Mouse (Mus musculus) cortical plate, adult 2 months (tissue): ENCODE data around the gene Kcna2. TPM values are rescaled to one million over a fixed set of nuclear protein-coding genes. Genes with fewer than 3 reads are reported as not detected.
A peak's percentile ranks its signal among the peaks of the same experiment; 100 is the strongest.

Experiments used
- H3K27ac ChIP-seq: fragments of 200-500 bp; 2 replicates; pipeline ENCODE4 v1.5.1; 2012; ENCODE audit warnings: low read length, control low read depth, inconsistent platforms; ENCODE audit not compliant: insufficient read depth
- H3K4me1 ChIP-seq: fragments of 200-500 bp; 2 replicates; pipeline ENCODE4 v1.6.1; 2011; ENCODE audit warnings: low read length; ENCODE audit not compliant: control insufficient read depth, insufficient read depth
- H3K4me3 ChIP-seq: fragments of 200-500 bp; 2 replicates; pipeline ENCODE4 v1.5.1; 2011; ENCODE audit warnings: mild to moderate bottlenecking, low read length, control low read depth; ENCODE audit not compliant: insufficient read depth
- CTCF ChIP-seq: fragments of 200-500 bp; IDR thresholded peaks from 2 replicates; pipeline ENCODE4 v1.5.1; 2011; ENCODE audit warnings: mild to moderate bottlenecking, control low read depth, low read length; ENCODE audit not compliant: insufficient read depth; ENCODE audit errors: extremely low read depth
- POLR2A ChIP-seq: fragments of 200-500 bp; IDR thresholded peaks from 2 replicates; pipeline ENCODE4 v1.6.1; 2011; ENCODE audit warnings: mild to moderate bottlenecking, low read length, control low read depth; ENCODE audit not compliant: insufficient read depth; ENCODE audit errors: extremely low read depth
- polyA plus RNA-seq: library from polyadenylated mRNA; depleted of rRNA; stranded (reverse); fragments of >200 nt; gene quantifications from 2 replicates; pipeline ENCODE4 v1.2.3, GENCODE M21; 2012

Gene Kcna2
- polyA plus RNA-seq, 1 experiment = 45.3 TPM

DNA sequence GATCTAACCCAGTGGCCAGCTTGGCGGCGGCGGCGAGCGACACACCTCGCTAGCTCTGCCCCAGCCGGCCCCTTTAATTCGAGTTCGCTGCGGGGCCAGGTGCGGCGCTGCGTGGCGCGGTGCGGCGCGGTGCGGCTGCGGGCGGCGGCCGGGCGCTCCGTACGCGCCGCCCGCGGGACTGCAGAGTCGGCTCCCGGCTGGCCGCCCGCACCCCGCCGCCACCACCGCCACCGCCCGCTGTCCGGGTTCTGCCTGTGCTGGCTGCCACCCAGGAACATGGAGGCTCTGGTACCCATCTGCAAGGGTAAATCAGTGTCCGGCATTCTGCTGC, 475 bp downstream of the Kcna2 start:
- Histone ChIP-seq H3K4me3 (peak overlapping the region; percentile 93), H3K4me1 (peaks cover 13% of the 10 kb centered on the region), H3K27ac (peak overlapping the region; percentile 97)
- TF ChIP-seq POLR2A (no peak), CTCF (no peak)

DNA sequence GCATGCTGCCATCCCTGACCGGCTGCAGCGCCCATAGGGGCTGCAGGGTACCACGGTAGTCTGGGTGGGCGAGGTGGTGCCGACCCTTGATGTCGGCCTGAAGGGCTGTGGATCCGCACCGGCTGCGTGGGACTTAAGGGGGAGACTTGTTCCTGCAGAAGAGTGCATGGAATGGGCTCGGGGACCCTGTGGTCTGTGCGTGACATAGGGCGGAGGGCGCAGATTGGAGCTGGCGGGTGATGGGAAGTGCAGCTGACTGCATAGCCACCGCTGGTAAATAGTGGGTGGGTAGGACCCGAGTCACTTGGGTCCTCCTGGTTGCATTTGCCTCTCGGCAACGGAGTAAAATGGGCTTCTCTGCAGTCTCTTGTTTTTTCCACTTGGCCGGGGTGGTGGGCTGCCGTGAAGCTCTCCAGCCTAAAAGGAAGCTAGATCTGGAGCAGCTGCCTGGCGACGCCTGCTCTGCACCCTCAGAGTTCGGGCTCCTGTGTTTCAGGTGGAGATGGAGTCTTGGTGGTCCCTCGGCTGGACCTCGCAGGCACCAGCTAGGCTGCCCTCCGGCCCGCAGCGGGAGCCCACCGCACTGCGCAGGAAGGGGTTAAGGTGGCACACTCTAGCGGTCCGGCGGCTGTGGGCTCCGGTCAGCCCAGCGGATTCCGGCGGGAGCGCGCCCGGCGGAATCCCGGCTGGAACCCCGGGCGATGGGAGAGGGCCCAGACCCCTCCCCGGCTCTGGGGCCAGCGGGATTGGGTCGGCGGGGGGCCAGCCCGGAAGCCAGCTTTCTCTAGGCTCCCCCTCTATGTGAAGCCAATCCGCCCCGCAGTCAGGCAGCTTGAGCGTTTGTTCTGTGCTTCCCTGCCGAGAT, 1.1 kb downstream of the Kcna2 start:
- Histone ChIP-seq H3K4me1 (peaks cover 13% of the 10 kb centered on the region), H3K4me3 (peak overlapping the region; percentile 93), H3K27ac (peak overlapping the region; percentile 97)
- TF ChIP-seq POLR2A = peak; percentile 52; the same call in 1 of the 2 replicates
- no peak for TF ChIP-seq CTCF

DNA sequence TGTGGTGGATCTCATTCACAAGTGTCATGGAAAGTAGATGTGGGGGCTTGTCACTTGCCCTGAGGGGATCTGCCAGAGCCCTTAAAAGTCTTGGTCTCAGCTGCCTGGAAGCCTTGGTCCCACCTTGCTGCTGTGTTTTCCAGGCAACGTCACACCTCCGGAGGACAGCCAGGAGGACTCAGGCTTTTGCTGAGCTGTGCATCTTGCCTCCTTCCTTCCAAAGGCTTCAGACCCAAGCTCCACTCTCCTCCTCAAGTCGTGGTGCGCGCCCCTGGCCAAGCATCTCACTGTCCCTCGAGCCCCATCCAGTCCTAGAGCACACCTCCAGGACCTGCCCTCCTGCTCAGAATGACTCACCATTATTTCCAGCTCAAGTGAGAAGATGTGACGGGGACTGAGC, 2.1 kb downstream of the Kcna2 start:
- peak overlapping the region; percentile 93 for H3K4me3 ChIP-seq
- peaks cover 19% of the 10 kb centered on the region for H3K4me1 ChIP-seq
- H3K27ac ChIP-seq = peak overlapping the region; percentile 97; the same call in 1 of the 2 replicates
- TF ChIP-seq CTCF = no peak
- TF ChIP-seq POLR2A = no peak

DNA sequence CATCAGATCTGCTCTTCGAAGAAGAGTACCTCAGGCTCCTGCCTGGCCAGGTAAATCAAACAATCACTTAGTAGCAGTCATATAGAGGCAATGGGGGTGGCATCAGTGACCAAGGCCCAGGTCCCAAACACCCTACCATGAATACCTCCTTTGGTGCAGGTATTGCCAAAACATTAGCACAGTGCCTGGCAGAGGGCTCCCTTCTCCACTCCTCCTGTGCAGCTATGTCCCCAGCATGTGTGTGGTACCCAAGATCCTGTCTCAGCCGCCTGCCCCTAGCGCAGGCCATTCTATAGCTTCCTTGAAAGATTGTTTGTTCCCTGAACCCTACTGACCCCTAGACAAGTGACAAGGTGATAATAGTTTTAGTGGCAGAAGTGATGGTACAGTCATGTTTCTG, 2.5 kb downstream of the Kcna2 start:
- H3K27ac ChIP-seq = no peak overlapping the region
- H3K4me1 ChIP-seq = peaks cover 20% of the 10 kb centered on the region
- TF ChIP-seq POLR2A (no peak), CTCF (no peak)
- H3K4me3 ChIP-seq = peak overlapping the region; percentile 93

DNA sequence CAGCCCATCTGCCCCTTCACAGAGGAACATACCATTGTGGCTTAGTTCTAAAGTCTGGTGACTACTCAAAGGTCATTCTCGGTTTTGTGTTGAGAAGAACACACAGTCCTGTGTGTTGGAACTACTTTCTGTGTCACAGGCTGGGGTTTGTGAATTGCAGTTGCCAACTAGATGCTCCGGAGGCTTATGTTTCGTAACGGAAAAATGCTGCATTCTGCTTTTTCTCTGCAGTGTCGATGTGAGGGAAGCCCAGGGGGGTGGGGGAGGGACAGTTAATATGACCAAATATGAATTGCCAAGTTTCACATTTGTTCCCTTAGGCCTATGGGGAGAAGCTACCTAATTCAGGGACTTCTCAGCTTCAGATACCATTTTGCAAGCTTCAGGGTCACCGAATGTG, 5.0 kb downstream of the Kcna2 start:
- no peak for TF ChIP-seq CTCF
- Histone ChIP-seq H3K27ac (no peak overlapping the region), H3K4me3 (peak overlapping the region; percentile 13), H3K4me1 (peaks cover 18% of the 10 kb centered on the region)

DNA sequence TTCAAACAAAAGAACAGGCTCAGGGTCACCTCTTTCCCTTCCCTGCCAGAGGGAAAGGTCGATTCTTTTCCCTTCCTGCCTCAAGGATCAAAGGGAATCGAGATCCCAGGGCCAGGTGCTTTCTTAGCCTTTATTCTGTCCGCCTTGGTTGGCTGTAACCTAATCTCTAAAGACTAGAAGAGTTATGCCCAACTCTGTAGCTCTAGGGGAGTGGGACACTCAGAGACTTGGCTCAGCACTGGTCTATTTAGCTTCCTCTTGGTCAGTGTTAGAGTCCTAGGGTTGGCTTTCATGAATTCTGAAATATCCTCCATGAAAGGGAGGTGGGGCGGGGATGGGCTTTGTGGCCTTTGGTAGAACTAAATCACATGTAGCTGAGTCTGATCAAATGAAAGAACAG, 11.6 kb downstream of the Kcna2 start:
- TF ChIP-seq CTCF (no peak), POLR2A (no peak)
- H3K27ac ChIP-seq = no peak overlapping the region
- peaks cover 18% of the 10 kb centered on the region for H3K4me1 ChIP-seq
- H3K4me3 ChIP-seq = no peak overlapping the region

DNA sequence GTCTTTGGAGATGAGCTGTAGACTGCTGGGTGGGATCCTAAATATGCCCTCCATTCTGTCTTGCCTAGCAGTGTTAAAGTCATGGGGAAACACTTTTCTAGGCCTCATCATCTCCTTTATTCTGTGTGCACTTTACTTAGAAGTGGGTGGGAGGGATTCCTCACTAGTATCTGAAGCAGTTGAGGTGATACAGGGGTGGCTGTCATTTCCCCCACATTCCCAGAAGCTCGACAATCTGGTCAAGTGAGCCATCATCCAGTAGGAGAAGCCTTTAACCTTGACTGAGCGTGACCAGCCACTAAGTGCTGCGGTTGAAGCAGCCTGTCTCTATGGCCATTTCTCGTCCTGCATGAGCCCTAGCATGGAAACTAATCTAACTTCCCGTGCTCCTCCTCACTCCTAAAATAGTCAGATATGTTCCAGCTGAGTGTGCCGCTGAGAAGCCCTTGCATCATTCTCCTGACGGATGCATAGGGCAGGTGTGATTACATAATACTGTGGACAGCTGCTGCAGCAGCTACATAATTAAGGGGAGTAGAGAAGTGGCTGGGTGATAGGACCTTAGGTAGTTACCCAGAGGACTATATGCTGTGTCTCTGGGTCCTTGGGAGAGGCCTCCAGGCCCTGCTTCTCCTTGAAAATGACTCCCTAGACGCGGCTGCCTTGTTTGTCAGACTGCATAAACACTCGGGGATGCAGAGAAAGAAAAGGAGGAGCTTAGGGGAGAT, 12.2 kb downstream of the Kcna2 start:
- TF ChIP-seq CTCF = no peak
- no peak for TF ChIP-seq POLR2A
- Histone ChIP-seq H3K27ac (peak overlapping the region; percentile 88), H3K4me1 (peaks cover 15% of the 10 kb centered on the region), H3K4me3 (no peak overlapping the region)

DNA sequence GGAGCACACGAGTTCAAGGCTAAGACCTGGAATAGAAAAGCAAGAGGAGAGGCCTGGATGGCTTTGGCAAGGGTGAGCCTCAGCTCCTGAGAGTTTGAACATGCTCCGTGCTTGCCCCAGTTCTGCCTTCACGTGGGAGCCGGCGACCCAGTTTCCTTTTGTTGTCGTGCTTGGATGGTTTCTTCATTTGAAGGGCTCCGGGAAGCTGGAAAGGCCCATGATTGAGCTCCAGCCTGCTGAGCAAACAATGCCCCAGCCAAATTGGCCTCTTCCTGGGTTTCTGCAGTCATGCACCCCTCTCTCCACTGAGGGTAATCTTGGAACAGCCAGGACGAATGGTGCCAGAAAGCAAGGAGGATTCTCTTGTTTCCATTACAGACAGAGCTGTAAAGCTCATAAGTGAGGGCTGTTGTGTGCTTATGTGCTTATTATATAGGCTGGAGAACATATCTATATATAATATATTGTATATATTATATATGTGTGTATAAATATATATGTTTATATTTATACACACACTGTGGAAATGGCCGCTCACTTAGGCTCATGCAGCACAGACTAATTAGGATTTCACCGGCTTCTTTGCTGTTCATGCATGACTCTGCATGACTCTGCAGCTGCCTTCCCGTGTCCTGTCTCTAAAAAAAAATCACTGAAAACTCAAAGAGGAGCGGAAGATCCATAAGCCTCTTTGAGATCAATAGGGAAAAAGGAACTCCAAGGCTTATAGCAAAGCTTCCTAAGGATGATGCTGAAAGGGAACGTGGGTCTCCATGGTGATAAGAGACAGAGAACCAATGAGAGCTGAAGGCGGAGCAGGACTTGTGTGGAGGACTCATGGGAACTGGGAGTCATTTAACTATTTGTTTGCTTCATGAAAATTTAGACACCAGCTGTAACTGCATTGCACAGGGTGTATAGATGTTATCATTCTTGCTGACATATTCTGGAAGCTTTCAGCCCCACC, 13.1 kb downstream of the Kcna2 start:
- no peak overlapping the region for H3K4me3 ChIP-seq
- TF ChIP-seq CTCF (no peak), POLR2A (no peak)
- peaks cover 14% of the 10 kb centered on the region for H3K4me1 ChIP-seq
- peak overlapping the region; percentile 88 for H3K27ac ChIP-seq

DNA sequence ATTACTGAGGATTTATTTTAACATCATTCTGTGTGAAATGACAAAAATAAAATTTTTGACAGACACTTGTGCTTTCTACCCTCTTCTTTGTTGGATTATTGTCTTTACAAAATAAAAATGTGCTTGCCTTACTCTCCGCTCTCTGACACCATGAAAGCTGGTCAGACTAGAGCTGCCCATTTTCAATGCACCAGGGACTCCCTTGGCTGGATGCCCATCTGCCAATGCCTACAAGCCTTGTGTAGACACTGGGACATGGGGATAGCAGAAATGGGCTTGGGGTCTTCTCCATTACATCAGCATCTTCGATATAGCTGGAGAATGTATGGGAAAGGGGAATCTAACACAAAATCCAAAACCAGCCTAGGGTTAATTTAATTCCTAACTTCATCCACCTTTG, 14.0 kb downstream of the Kcna2 start:
- Histone ChIP-seq H3K4me3 (no peak overlapping the region), H3K4me1 (peaks cover 14% of the 10 kb centered on the region), H3K27ac (no peak overlapping the region)
- no peak for TF ChIP-seq CTCF
- TF ChIP-seq POLR2A = no peak
